Mouse (Mus musculus) hindbrain, embryonic 15.5 days (tissue): ENCODE measurements around the gene Col4a3. TPM values are rescaled to one million over a fixed set of nuclear protein-coding genes. Genes with fewer than 3 reads are reported as not detected.

Experiments used
- ATAC-seq: fragments of 200-750 bp; cut with Nextera tagmentation; 2 replicates; pipeline ENCODE4 v1.8.0; 2017; ENCODE audit warnings: low read depth, moderate number of reproducible peaks, moderate TSS enrichment; ENCODE audit not compliant: low FRiP score
- H3K27ac ChIP-seq: fragments of 300-500 bp; sonication (generic); replicated peaks from 2 replicates; pipeline ENCODE4 v1.5.1; 2015; ENCODE audit warnings: mild to moderate bottlenecking, inconsistent platforms
- H3K27me3 ChIP-seq: fragments of 300-500 bp; sonication (generic); 2 replicates; pipeline ENCODE4 v1.6.1; 2015; ENCODE audit warnings: control low read depth, inconsistent platforms
- H3K36me3 ChIP-seq: fragments of 300-500 bp; sonication (generic); 2 replicates; pipeline ENCODE4 v1.6.1; 2015; ENCODE audit warnings: control low read depth, inconsistent platforms
- H3K4me1 ChIP-seq: fragments of 300-500 bp; sonication (generic); replicated peaks from 2 replicates; pipeline ENCODE4 v1.6.1; 2015; ENCODE audit warnings: control low read depth, inconsistent platforms
- H3K4me2 ChIP-seq: fragments of 300-500 bp; sonication (generic); 2 replicates; pipeline ENCODE4 v1.6.1; 2015; ENCODE audit warnings: moderate library complexity, mild to moderate bottlenecking, inconsistent platforms
- H3K4me3 ChIP-seq: fragments of 300-500 bp; sonication (generic); 2 replicates; pipeline ENCODE4 v1.5.1; 2015; ENCODE audit warnings: mild to moderate bottlenecking, inconsistent platforms
- H3K9ac ChIP-seq: fragments of 300-500 bp; sonication (generic); 2 replicates; pipeline ENCODE4 v1.6.1; 2015; ENCODE audit warnings: inconsistent platforms
- H3K9me3 ChIP-seq: fragments of 300-500 bp; sonication (generic); 2 replicates; pipeline ENCODE4 v1.6.1; 2016; ENCODE audit warnings: control low read depth, inconsistent platforms
- WGBS: fragments of 180-500 bp; shearing (Covaris S2); methylation state at CpG from one replicate; pipeline ENCODE4 v1.1.7; 2015; 5-methylcytosine and 5-hydroxymethylcytosine counted together
- polyA plus RNA-seq: library from polyadenylated mRNA; unstranded; fragments of >200 nt; fragmentation: Nextera tagmentation; extraction: Ambion mirVana; gene quantifications from 2 replicates; pipeline ENCODE4 v1.2.1, GENCODE M21; 2015

The Col4a3 gene
- polyA plus RNA-seq, 1 experiment from 2014 or later, result 0.26 TPM

DNA sequence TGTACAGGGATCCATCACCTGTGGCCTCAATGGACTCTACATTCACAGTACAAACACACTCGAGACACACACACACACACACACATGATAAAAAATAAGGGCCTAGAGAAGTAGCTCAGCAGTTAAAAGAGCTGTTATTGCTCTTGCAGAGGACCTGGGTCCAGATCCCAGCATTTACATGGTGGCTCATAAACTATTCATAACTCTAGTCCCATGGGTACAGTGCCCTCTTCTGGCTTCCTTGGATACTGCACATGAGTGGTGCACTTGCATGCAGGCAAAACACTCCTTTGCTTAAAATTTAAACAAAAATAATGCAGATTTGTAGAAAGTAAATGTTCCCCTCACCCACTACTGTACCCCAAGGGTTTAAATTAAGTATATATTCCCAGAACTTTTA is 172.8 kb downstream of the Col4a3 start:
- Histone ChIP-seq H3K4me2 (no peak overlapping the region), H3K27ac (no peak overlapping the region), H3K9me3 (no peaks in the 10 kb centered on the region), H3K36me3 (peaks cover 19% of the 10 kb centered on the region), H3K4me3 (no peak overlapping the region), H3K4me1 (no peaks in the 10 kb centered on the region), H3K27me3 (no peaks in the 10 kb centered on the region), H3K9ac (no peak overlapping the region)
- no peak for ATAC-seq
- 96% methylated on average over 1 of the region's 1 CpGs for WGBS

- Histone ChIP-seq H3K36me3 (0 out of 2 replicates have a peak, but pooled peaks cover 6% of the 10 kb centered on the region), H3K9me3 (no peaks in the 10 kb centered on the region), H3K27me3 (no peaks in the 10 kb centered on the region), H3K27ac (no peak overlapping the region), H3K4me3 (no peak overlapping the region), H3K4me1 (no peaks in the 10 kb centered on the region), H3K4me2 (no peak overlapping the region), H3K9ac (no peak overlapping the region)
- 95% methylated on average over 8 of the region's 8 CpGs for WGBS
- no peak for ATAC-seq
Observed at GRCm38 (mm10) chr1:82761454-82762169, 174.9 kb downstream of the Col4a3 start.

- no peak overlapping the region for H3K4me3 ChIP-seq
- 91% methylated on average over 1 of the region's 1 CpGs for whole genome bisulfite sequencing
Observed at GRCm38 (mm10) chr1:82762274-82762673, 175.6 kb downstream of the Col4a3 start.

DNA sequence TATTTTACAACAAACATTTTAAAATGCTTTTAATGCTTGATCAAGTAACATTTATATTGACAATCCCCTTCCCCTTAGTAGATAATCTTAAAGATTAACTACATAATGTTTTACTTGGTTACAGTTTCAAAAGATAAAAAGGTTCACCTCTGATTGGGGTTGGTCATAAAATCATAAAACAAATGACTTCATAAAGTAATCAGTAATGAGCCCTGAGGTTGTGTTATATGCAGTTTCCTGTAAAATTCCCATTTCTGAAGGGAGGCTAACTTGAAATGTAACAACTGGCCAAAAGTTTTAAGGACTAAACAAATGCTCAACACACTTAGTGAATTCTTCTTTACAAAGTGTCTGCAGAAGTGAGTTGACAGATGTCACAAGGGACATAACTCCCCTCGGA is 179.5 kb downstream of the Col4a3 start:
- Histone ChIP-seq H3K27ac (no peak overlapping the region), H3K4me2 (no peak overlapping the region), H3K4me3 (no peak overlapping the region), H3K9me3 (no peaks in the 10 kb centered on the region), H3K36me3 (no peaks in the 10 kb centered on the region), H3K9ac (no peak overlapping the region), H3K27me3 (no peaks in the 10 kb centered on the region), H3K4me1 (no peaks in the 10 kb centered on the region)
- no peak for ATAC-seq
- WGBS, result 87% methylated on average over 1 of the region's 1 CpGs

More at GRCm38 (mm10) chr1:82762274-82762673, 175.6 kb downstream of the Col4a3 start:
- no peak overlapping the region for H3K4me2 ChIP-seq
- ATAC-seq, result no peak
- H3K27ac ChIP-seq, result no peak overlapping the region
- H3K9me3 ChIP-seq, result no peaks in the 10 kb centered on the region
- no peak overlapping the region for H3K9ac ChIP-seq
- H3K4me1 ChIP-seq, result no peaks in the 10 kb centered on the region
- H3K36me3 ChIP-seq, result 0 out of 2 replicates have a peak, but pooled peaks cover 6% of the 10 kb centered on the region
- H3K27me3 ChIP-seq, result no peaks in the 10 kb centered on the region

GRCm38 (mm10) chr1:82766641-82767040 is 179.9 kb downstream of the Col4a3 start:
- no peak for ATAC-seq
- Histone ChIP-seq H3K4me2 (no peak overlapping the region), H3K9ac (no peak overlapping the region), H3K4me1 (no peaks in the 10 kb centered on the region), H3K4me3 (no peak overlapping the region), H3K27ac (no peak overlapping the region), H3K9me3 (no peaks in the 10 kb centered on the region), H3K36me3 (no peaks in the 10 kb centered on the region), H3K27me3 (no peaks in the 10 kb centered on the region)
- 86% methylated on average over 4 of the region's 4 CpGs for WGBS

GRCm38 (mm10) chr1:82768269-82768668 is 181.5 kb downstream of the Col4a3 start, which contains the start of gene Tm4sf20:
Tm4sf20 (minus strand) TSS chr1:82768461.
- no peak within 1 kb of the TSS for H3K4me2 ChIP-seq
- ATAC-seq, result no peak
- H3K36me3 ChIP-seq, result no peaks in the 10 kb centered on the region
- no peaks in the 10 kb centered on the region for H3K4me1 ChIP-seq
- WGBS, result 79% methylated on average over 5 of the region's 5 CpGs
- H3K4me3 ChIP-seq, result no peak within 1 kb of the TSS
- no peak within 1 kb of the TSS for H3K27ac ChIP-seq
- H3K27me3 ChIP-seq, result no peaks in the 10 kb centered on the region
- no peak within 1 kb of the TSS for H3K9ac ChIP-seq
- no peaks in the 10 kb centered on the region for H3K9me3 ChIP-seq

DNA sequence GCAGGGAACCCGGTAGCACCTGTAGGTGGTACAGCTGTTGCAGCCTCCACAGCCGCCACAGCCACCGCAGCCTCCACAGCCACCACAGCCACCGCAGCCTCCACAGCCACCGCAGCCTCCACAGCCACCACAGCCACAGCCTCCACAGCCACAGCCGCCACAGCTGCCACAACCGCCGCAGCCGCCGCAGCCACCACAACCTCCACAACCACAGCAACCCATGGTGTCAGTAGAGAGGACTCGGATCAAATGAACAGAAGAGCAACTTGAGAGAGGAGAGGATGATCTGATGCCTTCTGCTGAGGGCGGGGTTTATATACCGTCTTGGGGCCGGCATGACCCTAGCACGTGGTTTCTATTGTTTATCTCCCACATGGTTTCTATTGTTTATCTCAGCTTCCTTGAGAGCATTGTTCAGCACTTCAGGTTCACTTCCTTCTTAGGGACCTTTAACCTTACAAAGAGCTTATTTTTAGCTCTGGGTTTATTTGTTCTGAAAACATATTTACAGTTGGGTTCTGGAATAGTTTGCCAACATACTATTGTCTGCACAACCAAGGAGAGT is 184.4 kb downstream of the Col4a3 start, which contains the start of gene Gm47791:
Gene Gm47791, minus strand, starts transcription at position 222 of the 565 bp plus-strand sequence.
- Histone ChIP-seq H3K27ac (no peak within 1 kb of the TSS), H3K4me1 (no peaks in the 10 kb centered on the region), H3K9me3 (no peaks in the 10 kb centered on the region), H3K4me3 (no peak within 1 kb of the TSS), H3K27me3 (no peaks in the 10 kb centered on the region), H3K36me3 (no peaks in the 10 kb centered on the region), H3K9ac (no peak within 1 kb of the TSS), H3K4me2 (no peak within 1 kb of the TSS)
- ATAC-seq, result no peak
- WGBS, result 91% methylated on average over 13 of the region's 15 CpGs

Other genes with a start within 250 kb of the Col4a3 start
- gene Col4a4, start 72 bp upstream of the Col4a3 start, polyA plus RNA-seq, result 0.25 and 0.28 TPM in 2 replicates
- gene Mff, start 138.0 kb downstream of the Col4a3 start, polyA plus RNA-seq, result 368 and 374 TPM in 2 replicates
- gene Tm4sf20, start 181.5 kb downstream of the Col4a3 start, polyA plus RNA-seq, result 0.21 TPM in 1 of 2 replicates, not detected in the other
- not detected in 2 replicates for gene Gm47791, start 184.3 kb downstream of the Col4a3 start, polyA plus RNA-seq